Mouse (Mus musculus) C2C12 (cell line): ENCODE measurements around the gene Wfikkn1.

Experiments
- CEBPB ChIP-seq: IDR thresholded peaks from one replicate; pipeline ENCODE4 v1.6.1; 2011; ENCODE audit warnings: low read depth, mild to moderate bottlenecking, control low read depth, moderate library complexity
- CTCF ChIP-seq: IDR thresholded peaks from one replicate; pipeline ENCODE4 v1.5.1; 2011; ENCODE audit not compliant: control insufficient read depth, insufficient read depth, insufficient read length

- no peak for TF ChIP-seq CTCF
- no peak for TF ChIP-seq CEBPB
Measured at GRCm38 (mm10) chr17:25872676-25873075, 8.0 kb downstream of the Wfikkn1 start.
